Mouse (Mus musculus): ENCODE data around the gene Mapk14. TPM values are rescaled to one million over a fixed set of nuclear protein-coding genes. Genes with fewer than 3 reads are reported as not detected.

Gene Mapk14
- polyA plus RNA-seq, 1 experiment from 2014 or later: 24.5 TPM

DNA sequence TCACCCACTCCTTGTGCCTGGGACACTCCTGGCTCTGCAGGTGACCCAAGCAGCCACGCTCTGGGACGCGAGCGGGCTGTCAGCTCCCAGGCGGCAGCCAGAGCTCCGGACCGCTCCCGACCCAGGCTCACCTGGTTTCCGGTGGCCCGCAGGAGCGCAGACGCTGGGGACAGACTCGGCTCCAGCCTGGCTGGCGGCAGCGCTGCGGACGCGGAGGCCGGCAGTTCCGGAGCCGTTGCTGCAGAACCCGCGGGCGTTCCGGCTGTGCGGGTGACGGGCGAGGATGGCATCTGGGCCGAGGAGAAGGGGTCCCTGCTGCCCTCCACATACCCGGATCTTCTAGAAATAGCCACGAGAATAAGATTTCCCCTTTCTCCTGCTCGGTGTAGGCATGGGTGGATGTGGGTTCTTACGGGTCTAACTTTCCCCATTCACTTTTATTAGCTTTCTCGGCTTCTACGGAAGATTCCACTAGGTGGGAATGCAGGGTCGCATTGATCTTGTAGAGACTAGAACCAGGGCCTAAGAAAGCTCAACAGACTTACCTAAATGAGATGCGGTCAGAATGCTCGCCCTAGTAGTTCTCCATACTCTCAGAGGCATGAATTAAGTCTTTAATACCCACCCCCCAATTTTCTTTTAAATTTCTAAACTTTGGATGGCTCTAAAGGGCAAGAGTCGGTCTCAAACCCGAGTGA, 1.4 kb upstream of the Mapk14 start, which contains the start of gene Slc26a8:
TSS of gene Slc26a8 (minus strand) at position 648 of the 698 bp plus-strand sequence.
- Histone ChIP-seq H3K9me3 (ENCODE audit: low read length) (no peaks in the 10 kb centered on the region), H3K9ac (replicated peaks) (peak within 1 kb of the TSS; percentile 78), H3K36me3 (replicated peaks; ENCODE audit: insufficient read depth, low read length) (peaks cover 3% of the 10 kb centered on the region; the same call in 1 of the 2 replicates), H3K27ac (ENCODE audit: low read depth) (peak within 1 kb of the TSS; percentile 90), H3K27me3 (ENCODE audit: insufficient read depth, low read length) (no peaks in the 10 kb centered on the region), H3K4me1 (ENCODE audit: insufficient read depth) (peaks cover 25% of the 10 kb centered on the region), H3K4me2 (ENCODE audit: low read depth, low read length) (peak within 1 kb of the TSS; percentile 83), H3K4me3 (ENCODE audit: low read depth, low read length) (peak within 1 kb of the TSS; percentile 88)
- DNase-seq: peak; percentile 60
- TF ChIP-seq CTCF (IDR thresholded peaks at IDR 0.05; ENCODE audit: low read depth) (no peak), EP300 (IDR thresholded peaks at IDR 0.05; ENCODE audit: low read depth) (no peak)
- 6% methylated on average over 40 of the region's 40 CpGs for WGBS (ENCODE audit: insufficient replicate concordance)
- no peak for ATAC-seq

DNA sequence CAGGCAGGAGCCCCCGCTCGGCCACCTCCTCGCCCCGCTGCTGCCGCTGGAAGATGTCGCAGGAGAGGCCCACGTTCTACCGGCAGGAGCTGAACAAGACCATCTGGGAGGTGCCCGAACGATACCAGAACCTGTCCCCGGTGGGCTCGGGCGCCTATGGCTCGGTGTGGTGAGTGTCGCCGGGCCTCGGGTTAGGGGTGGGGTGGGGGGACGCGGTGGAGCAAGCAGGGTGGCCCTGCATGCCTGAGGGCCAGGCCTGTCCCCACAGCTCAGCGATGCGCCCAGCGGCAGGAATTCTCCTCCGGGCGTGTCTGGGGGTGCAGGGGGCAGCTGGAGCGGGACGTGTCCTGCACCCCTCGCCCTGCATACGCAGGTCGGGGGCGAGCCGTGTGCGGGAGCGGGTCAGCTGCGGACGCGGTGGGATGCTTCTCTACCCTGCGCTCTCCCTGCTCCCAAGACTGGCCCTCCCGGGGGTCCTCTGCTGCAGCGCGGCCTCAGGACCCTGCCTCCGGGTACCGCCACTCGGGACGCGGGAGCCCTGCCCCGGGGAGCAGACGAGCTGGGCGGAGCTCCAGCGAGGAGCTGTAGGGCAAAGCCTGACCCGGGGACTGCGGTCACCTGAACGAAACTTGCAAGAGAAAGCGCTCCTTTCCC, 685 bp downstream of the Mapk14 start:
- TF ChIP-seq EP300 (IDR thresholded peaks at IDR 0.05; ENCODE audit: low read depth): no peak
- peak; percentile 32; the same call in 1 of the 2 replicates for TF ChIP-seq CTCF (IDR thresholded peaks at IDR 0.05; ENCODE audit: low read depth)
- peak overlapping the region; percentile 95 for H3K27ac ChIP-seq (ENCODE audit: low read depth)
- peak; percentile 22 for ATAC-seq
- peaks cover 39% of the 10 kb centered on the region for H3K4me1 ChIP-seq (ENCODE audit: insufficient read depth)
- H3K27me3 ChIP-seq (ENCODE audit: insufficient read depth, low read length): no peaks in the 10 kb centered on the region
- peak overlapping the region; percentile 98 for H3K9ac ChIP-seq (replicated peaks)
- H3K4me2 ChIP-seq (ENCODE audit: low read depth, low read length): peak overlapping the region; percentile 75
- H3K36me3 ChIP-seq (replicated peaks; ENCODE audit: insufficient read depth, low read length): peaks cover 3% of the 10 kb centered on the region; the same call in 1 of the 2 replicates
- no peaks in the 10 kb centered on the region for H3K9me3 ChIP-seq (ENCODE audit: low read length)
- peak; percentile 75 for DNase-seq
- WGBS (ENCODE audit: insufficient replicate concordance): under 1% methylated on average over 52 of the region's 53 CpGs
- peak overlapping the region; percentile 88 for H3K4me3 ChIP-seq (ENCODE audit: low read depth, low read length)

DNA sequence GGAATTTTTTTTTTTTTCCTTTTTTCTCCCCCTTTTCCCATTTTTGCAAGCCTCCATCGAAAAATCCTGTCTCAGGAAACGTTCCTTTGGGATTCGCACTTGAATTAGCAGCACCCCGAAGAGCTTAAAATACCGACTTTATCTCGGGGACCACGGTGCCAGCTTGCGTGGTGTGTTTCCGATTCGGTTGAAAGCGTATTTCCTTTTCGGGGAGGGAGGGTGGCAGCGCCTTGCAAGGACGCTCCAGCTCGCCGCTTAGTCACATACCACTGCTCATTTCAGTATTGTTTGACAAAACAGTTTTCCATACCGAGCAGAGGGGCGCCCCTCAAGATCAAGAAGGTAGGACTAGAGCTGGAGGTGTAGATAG, 1.2 kb downstream of the Mapk14 start:
- no peaks in the 10 kb centered on the region for H3K9me3 ChIP-seq (ENCODE audit: low read length)
- H3K9ac ChIP-seq (replicated peaks): peak overlapping the region; percentile 98
- TF ChIP-seq CTCF (IDR thresholded peaks at IDR 0.05; ENCODE audit: low read depth): no peak
- TF ChIP-seq EP300 (IDR thresholded peaks at IDR 0.05; ENCODE audit: low read depth): peak; percentile 18; the same call in 1 of the 2 replicates
- peak overlapping the region; percentile 95 for H3K27ac ChIP-seq (ENCODE audit: low read depth)
- peak; percentile 67 for DNase-seq
- H3K4me1 ChIP-seq (ENCODE audit: insufficient read depth): peaks cover 44% of the 10 kb centered on the region
- WGBS (ENCODE audit: insufficient replicate concordance): 0% methylated on average over 18 of the region's 18 CpGs
- H3K4me3 ChIP-seq (ENCODE audit: low read depth, low read length): peak overlapping the region; percentile 88
- peaks cover 3% of the 10 kb centered on the region; the same call in 1 of the 2 replicates for H3K36me3 ChIP-seq (replicated peaks; ENCODE audit: insufficient read depth, low read length)
- no peak for ATAC-seq
- no peaks in the 10 kb centered on the region for H3K27me3 ChIP-seq (ENCODE audit: insufficient read depth, low read length)
- H3K4me2 ChIP-seq (ENCODE audit: low read depth, low read length): peak overlapping the region; percentile 75

DNA sequence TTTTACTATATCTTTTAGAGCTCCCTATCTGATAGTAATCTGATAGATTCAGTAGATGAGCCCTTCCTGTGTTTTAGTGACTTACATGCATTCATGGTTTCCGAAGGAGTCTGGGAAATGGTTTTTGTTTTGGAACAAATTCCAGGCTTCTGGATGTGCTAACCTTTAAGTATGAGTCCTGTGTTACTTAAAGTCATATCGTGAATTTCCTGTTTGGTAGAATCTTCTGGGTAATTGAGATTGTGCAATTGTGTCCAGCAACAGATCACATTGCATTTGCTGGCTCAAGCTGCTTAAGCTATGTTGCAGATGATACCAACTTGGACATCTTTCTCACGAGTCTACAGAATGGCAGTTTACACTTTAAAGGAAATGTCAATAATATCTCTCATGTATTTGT, 2.0 kb downstream of the Mapk14 start:
- ATAC-seq (no peak), DNase-seq (no peak)
- H3K9me3 ChIP-seq (ENCODE audit: low read length): no peaks in the 10 kb centered on the region
- peaks cover 3% of the 10 kb centered on the region; the same call in 1 of the 2 replicates for H3K36me3 ChIP-seq (replicated peaks; ENCODE audit: insufficient read depth, low read length)
- H3K4me1 ChIP-seq (ENCODE audit: insufficient read depth): peaks cover 51% of the 10 kb centered on the region
- peak overlapping the region; percentile 98 for H3K9ac ChIP-seq (replicated peaks)
- H3K4me2 ChIP-seq (ENCODE audit: low read depth, low read length): peak overlapping the region; percentile 75
- TF ChIP-seq EP300 (IDR thresholded peaks at IDR 0.05; ENCODE audit: low read depth) (no peak), CTCF (IDR thresholded peaks at IDR 0.05; ENCODE audit: low read depth) (no peak)
- no peaks in the 10 kb centered on the region for H3K27me3 ChIP-seq (ENCODE audit: insufficient read depth, low read length)
- peak overlapping the region; percentile 88 for H3K4me3 ChIP-seq (ENCODE audit: low read depth, low read length)
- 7% methylated on average over 3 of the region's 3 CpGs for WGBS (ENCODE audit: insufficient replicate concordance)
- H3K27ac ChIP-seq (ENCODE audit: low read depth): peak overlapping the region; percentile 95

DNA sequence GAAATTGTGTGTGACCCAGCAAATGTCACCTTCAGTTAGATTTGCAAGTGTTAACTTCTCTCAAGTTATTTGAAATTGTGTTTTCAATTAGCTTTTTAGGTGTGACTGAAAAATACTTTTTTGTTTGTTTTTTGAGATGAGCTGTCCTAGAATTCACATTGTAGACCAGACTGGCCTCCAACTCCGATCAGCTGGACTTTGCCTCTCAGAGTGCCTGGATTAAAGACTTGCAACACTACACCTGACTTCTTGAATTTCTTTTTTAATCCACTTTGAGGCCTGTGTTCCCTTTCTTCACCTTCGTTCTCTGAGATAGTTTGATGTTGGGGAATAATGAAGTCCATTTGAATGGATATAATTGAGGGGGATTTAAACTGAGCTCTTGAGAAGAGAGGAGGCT, 2.9 kb downstream of the Mapk14 start:
- peak overlapping the region; percentile 75 for H3K4me2 ChIP-seq (ENCODE audit: low read depth, low read length)
- H3K4me1 ChIP-seq (ENCODE audit: insufficient read depth): peaks cover 59% of the 10 kb centered on the region
- no peak for DNase-seq
- no peak for ATAC-seq
- H3K9me3 ChIP-seq (ENCODE audit: low read length): no peaks in the 10 kb centered on the region
- no peak for TF ChIP-seq CTCF (IDR thresholded peaks at IDR 0.05; ENCODE audit: low read depth)
- no peak for TF ChIP-seq EP300 (IDR thresholded peaks at IDR 0.05; ENCODE audit: low read depth)
- peak overlapping the region; percentile 98; the same call in 1 of the 2 replicates for H3K9ac ChIP-seq (replicated peaks)
- H3K4me3 ChIP-seq (ENCODE audit: low read depth, low read length): peak overlapping the region; percentile 88
- H3K27ac ChIP-seq (ENCODE audit: low read depth): peak overlapping the region; percentile 95
- no peaks in the 10 kb centered on the region for H3K27me3 ChIP-seq (ENCODE audit: insufficient read depth, low read length)
- 62% methylated on average over 2 of the region's 2 CpGs for WGBS (ENCODE audit: insufficient replicate concordance)
- peaks cover 3% of the 10 kb centered on the region; the same call in 1 of the 2 replicates for H3K36me3 ChIP-seq (replicated peaks; ENCODE audit: insufficient read depth, low read length)

DNA sequence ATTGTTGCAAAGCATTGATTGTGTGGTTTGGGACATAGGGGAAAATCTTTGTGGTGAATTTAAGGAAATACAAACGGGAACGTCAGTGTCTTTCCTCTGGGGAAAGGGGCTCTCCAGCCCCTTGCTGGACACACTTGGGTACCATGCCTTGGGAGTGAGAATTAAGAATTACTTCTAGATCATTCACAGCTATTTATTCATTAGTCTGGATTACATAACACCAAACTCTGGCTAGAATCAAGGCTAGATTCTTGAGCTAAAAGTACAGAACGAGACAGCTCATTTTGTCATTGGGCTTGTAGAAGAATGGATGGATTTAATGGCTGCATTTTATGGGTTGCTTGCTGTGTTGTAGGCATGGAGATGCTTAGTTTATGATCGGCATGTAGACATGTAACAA, 3.7 kb downstream of the Mapk14 start:
- Histone ChIP-seq H3K4me1 (ENCODE audit: insufficient read depth) (peaks cover 56% of the 10 kb centered on the region), H3K9me3 (ENCODE audit: low read length) (no peaks in the 10 kb centered on the region), H3K9ac (replicated peaks) (no peak overlapping the region), H3K27ac (ENCODE audit: low read depth) (peak overlapping the region; percentile 95; the same call in 1 of the 2 replicates), H3K36me3 (replicated peaks; ENCODE audit: insufficient read depth, low read length) (peaks cover 3% of the 10 kb centered on the region; the same call in 1 of the 2 replicates), H3K27me3 (ENCODE audit: insufficient read depth, low read length) (no peaks in the 10 kb centered on the region), H3K4me2 (ENCODE audit: low read depth, low read length) (peak overlapping the region; percentile 39), H3K4me3 (ENCODE audit: low read depth, low read length) (no peak overlapping the region)
- ATAC-seq: no peak
- 52% methylated on average over 4 of the region's 4 CpGs for WGBS (ENCODE audit: insufficient replicate concordance)
- TF ChIP-seq EP300 (IDR thresholded peaks at IDR 0.05; ENCODE audit: low read depth) (no peak), CTCF (IDR thresholded peaks at IDR 0.05; ENCODE audit: low read depth) (no peak)
- DNase-seq: no peak

Data from liver, postnatal 0 days (tissue).